Mouse (Mus musculus) gastrocnemius, adult 18-20 months (tissue): Measurements from ENCODE around the gene Psmd14. TPM values are rescaled to one million over a fixed set of nuclear protein-coding genes. Genes with fewer than 3 reads are reported as not detected.

Source experiments
- DNase-seq: peaks from one replicate; pipeline ENCODE4 v3.0.0; 2021; ENCODE audit warnings: low spot score
- long read RNA-seq, 2 experiments: library from polyadenylated mRNA; stranded (forward); transcript quantifications; one replicate each; pipeline ENCODE4 v2.0.0; 2021
- total RNA-seq, 2 experiments: library from RNA; stranded (reverse); gene quantifications; 2 replicates each; pipeline ENCODE4 v1.2.3; 2021

Gene Psmd14
- total RNA-seq = 10 to 100 TPM; 60.1 to 63.9 TPM
- long read RNA-seq, experiment 1, transcript Psmd14-201 (12 exons, 1,541 nt) = major isoform, 74 of 84 reads
- long read RNA-seq, experiment 1, partial matches to known transcripts = 5 of 84 reads
- long read RNA-seq, experiment 1, other reads (novel, unspliced or antisense) = 5 of 84 reads
- long read RNA-seq, experiment 2, transcript Psmd14-201 (12 exons, 1,541 nt) = major isoform, 61 of 63 reads
- long read RNA-seq, experiment 2, partial matches to known transcripts = 0 of 63 reads
- long read RNA-seq, experiment 2, other reads (novel, unspliced or antisense) = 1 of 63 reads

DNA sequence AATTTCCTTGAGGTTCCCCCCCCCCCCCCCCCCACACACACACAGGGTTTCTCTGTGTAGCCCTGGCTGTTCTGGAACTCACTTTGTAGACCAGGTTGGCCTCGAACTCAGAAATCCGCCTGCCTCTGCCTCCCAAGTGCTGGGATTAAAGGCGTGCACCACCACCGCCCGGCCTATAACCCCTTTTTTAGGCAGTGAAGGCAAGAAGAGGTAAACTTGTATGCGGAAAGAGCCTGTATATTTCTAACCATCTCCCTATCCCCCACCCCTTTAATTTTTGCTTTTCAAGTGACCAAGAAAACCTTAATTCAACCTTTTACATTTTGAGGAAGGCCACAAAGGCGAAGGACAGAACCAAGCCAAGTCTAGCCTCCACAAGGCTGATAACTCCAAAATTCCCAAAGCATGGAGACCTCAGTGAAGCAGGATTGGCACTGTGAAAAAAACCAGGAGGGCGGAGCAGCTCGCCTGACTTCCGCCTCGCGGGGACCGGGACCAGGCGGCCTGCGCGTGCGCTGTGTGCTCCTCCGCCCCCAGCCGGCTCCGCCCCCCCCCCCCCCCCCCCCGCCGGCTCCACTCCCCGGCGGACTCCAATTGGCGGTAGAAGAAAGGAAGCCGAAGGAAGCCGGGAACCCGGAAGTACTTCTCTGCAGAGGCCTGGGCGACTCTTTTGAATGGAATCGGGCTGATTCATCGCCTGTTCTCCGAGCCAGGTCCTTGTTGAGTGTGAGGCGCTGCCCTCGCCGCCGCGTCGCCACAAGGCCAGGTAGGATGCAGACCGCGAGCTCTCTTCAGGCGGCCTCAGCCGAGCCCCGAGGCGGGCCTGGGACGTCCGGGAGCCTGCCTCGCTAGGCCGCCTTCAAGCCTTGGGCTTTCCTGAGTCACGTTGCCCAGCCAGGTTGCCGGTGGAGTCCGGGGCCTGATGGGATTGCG lies at the start of gene Psmd14:
Gene Psmd14, plus strand, starts transcription at position 587 of the 933 bp plus-strand sequence.
- peak; percentile 85 for DNase-seq

DNA sequence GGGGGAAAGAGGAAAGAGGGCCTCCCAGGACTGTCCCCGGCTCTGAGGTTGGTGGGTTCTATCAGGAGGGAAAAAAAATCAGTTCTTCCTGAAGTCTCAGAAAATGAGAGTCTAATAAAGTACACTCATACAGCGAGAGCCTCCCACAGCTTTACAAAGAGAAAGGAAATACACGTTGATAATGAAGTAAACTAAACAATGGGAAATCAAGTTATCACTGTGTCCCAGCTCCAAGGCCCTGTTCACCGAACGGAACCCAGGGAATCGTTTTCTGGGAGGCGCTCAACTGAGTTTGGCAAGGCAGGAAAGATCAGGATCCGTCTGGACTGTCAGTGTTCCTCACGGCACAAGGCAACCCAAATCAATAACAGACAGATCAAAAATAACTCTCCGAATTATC lies 48.7 kb upstream of the Psmd14 start:
- no peak for DNase-seq

DNA sequence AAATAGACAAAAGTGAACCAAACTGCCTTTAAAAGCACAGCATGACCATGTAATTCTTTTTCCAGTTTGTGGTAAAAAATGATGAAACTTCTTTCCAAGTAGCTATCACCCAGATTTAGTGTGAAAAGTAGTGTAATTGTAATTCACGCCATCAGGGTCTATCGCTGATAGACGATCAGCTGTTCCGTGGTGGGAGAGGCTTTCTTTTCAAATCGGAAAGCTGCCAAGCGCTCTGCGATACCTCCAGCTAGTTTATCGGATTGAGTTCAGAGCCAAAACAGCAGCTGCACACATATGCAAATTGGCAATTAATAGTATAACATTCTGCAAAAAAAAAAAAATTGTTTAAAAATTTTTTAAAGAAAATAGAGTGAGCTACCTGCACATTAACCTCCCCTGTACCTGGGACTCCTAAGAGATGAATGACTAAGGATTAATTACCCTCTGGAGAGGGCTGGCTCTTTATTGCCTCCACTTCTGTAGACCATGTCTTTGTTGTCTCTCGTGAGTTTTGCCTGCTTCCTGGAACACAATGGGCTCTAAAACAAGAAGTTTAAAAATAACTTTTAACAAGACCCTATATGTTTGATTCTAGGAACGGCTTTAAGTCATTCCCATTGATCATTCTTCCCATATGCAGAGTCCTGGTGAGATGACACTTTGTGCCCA lies 47.8 kb upstream of the Psmd14 start:
- no peak for DNase-seq

DNA sequence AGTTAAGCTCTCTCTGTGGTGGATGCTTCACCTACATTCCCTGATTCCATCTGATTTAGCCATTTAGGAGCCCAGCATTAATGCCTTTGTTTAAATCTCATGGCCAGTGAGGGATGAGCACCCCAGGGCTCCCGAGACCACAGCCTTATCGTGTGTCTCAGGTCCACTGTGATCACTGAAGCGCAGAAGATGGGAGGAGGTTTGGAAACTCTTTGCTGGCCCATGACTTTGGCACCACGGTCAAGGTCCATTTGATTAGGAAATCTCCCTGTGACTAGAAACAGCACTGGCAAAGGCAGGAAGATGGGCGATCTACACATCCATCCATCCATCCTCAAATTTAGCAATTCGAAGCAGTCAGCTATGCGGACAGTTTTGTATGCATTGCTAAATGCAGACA lies 44.1 kb upstream of the Psmd14 start:
- no peak for DNase-seq

DNA sequence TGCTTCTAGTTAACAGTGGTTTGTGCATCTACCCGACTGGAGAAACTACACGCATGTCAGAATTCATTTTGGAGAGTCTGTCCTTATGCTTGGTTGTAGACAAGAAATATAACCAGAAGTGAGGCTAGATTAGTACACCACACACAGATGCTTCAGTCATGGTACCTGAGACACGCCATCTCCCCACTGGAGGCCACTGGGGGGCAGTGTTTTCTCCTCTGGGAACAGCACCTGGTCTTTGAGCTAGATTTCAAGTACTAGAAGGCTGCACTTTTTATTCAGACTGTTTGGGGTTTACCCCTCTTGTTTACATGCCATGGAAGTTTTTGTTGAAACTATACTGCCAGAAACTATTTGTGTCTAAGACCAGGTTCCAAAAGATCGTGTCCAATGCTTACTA lies 43.2 kb upstream of the Psmd14 start:
- DNase-seq = peak; percentile 24

DNA sequence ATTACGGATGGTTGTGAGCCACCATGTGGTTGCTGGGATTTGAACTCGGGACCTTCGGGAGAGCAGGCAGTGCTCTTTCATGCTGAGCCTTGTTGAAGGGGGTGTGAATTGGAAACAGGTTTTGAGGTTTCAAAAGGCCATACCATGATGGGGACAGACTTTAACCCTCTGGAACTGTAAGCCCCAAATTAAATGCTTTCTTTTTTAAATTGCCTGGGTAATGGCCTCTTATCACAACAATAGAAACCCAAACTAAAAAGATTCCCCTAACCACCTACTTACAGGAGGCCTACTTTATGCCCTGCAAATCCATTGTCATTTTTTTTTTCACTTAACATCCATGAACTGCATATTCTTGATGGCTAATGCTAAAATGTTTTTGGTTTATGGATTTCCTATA lies 36.9 kb upstream of the Psmd14 start:
- DNase-seq = no peak

DNA sequence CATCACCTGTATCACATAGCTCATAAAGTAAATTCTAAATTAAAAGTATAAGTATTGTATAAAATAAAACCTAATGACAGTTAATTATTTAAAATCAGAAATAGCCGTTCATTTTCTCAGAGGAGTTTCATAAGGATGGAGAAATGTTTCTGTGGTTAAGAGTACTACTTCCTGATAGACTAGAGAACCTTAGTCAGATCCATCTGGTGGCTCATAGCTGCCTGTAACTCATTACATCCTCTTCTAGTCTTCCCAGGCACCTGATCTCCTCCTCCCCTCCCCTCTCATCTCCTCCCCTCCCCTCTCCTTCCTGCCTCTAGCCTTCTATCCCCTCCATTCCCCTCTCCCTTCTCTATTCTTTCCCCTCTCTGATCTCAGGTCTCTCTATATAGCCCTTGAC lies 29.9 kb upstream of the Psmd14 start:
- no peak for DNase-seq

DNA sequence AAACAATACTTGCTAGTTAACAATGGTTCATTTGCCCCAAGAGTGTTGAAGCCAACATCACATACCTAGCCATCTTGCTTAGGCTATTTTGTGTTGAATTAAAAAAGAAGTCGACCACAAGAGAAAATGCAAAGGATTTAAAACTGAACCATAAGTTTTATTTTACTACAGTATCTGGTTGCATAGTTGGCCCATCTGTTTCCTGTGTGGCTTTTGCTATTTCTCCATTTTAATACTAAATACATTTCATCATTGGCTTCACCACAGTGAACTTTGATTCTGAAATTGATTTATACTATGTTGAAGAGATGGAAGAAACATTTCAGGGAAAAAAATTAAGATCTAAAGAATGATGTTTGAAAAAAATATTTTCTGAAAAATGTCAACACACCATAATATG lies 25.0 kb upstream of the Psmd14 start:
- DNase-seq = no peak

DNA sequence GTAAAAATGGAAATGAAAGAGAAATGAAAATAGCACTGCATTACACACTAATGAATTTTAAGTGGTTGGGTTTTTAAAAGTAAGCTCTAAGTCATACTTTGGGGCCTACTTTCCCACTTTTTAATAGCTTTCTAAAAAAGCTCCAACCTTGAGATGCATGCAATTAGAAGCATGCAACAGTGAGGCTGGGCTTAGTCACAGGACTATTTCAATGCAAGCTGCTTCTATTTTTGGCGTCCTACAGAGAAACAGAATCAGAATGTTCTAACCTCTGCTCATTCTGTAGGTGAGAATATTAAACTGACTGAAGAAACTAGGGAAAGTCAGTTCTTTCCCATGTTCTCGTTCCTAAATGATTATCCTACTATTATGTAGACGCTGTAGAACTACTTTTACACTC lies 22.4 kb upstream of the Psmd14 start:
- DNase-seq = no peak

DNA sequence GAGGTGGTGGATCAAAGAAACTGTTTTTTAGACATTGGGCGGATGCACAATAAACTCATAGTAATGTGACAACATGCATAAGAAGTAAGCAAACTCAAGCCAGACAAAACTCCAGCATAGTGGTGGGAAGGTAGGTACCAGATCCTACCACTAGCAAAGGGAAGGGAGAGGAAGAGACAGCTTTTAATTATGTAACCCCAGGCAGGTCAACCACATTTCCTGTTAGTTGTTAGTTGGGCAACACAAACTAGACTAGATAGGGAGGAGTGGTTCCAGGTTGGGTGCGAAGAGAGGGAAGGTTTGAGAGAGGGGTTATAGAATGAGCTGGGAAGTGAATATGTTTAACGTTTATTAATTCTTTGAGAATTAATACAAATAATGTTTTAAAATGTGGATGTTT lies 1.9 kb upstream of the Psmd14 start:
- DNase-seq = no peak

DNA sequence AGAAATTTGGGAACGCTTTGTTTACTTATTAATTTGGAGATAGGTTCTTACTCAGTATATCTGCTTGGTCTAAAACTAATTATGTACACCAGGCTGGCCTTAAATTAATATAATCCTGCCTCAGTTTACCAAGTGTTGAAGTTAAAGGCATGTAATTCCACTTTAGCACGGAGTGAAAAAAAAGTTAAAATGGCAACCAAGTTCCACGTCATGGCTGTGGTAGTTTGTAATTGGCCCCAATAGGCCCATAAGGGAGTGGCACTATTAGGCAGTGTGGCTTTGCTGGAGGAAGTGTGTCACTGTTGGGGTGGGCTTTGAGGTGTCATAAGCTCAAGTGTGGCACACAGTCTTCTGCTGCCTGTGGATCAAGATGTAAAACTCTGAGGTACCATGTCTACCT lies 1.0 kb downstream of the Psmd14 start:
- no peak for DNase-seq

DNA sequence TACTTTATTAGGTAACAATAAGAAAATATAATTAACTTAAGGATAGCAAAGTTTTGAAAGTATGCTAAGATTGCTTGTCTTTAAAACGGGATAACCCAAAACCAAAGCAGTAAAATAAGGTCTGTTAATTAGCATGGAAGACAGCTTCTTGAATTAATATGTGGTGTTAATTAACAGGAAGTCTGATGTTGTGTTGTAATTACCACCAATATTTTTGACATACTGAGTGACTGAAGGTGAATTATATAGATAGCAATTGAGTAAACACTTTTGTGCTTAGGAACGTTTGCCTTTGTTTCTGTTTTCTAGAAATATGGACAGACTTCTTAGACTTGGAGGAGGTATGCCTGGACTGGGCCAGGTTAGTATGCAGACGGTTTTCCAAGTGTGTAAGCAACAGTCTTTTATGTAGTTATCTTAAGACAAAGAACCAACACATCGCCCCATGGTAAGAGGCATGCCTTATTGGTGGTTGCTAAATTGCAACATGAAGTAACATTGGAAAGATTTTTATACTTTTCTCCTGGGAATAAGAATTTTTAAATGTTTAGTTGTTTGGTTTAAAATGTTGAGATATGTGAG lies 11.0 kb downstream of the Psmd14 start:
- DNase-seq = no peak

DNA sequence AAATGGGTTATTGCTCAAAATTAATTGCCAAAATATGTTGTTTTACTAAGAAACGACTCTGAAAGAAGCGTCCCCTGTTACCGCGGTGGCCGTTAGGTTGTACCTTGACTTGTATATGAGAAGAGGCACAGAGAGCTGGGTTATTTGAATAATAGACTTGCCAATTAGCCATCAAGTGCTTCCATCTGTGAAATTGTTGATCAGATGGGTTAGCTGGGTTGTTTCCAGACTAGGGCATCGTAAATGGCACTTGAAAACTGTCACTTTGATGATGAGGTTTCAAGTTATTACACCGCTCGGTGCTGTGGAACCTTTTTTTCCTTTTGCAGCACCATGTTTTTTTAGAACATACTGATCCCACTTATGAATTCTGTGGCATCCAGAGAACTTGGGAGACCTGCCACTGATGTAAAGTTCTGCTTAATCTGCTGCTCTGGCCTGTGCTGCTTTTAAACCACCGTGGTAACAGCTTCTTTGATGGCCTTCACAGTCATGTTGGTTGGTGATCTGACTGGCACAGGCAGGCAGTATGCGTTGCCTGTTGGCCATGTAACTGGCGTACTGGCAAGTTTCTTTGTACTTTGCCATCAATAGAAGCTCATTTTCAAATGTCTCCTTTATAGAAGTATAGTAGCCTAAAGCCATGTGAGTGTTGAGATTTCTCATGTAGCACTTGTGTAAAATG lies 21.4 kb downstream of the Psmd14 start:
- DNase-seq = no peak

DNA sequence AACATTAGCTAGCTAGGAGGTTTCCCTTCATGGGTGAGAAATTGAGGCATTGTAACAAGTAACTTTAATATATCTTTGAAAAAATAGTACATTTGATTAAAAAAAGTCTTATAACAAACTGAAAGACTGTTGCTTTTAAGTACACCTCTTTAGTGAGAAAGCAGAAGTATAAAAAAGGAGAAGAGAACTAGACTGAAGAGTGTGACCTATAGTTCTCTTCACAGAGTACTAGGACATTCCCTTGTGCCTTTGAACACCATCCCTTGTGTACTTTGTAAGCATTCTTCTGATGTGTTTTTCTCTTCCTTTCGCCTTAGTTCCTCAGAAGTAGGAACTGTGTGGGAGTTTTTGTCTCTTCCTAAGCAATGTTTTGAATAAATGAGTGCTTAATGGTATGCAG lies 22.7 kb downstream of the Psmd14 start:
- no peak for DNase-seq

DNA sequence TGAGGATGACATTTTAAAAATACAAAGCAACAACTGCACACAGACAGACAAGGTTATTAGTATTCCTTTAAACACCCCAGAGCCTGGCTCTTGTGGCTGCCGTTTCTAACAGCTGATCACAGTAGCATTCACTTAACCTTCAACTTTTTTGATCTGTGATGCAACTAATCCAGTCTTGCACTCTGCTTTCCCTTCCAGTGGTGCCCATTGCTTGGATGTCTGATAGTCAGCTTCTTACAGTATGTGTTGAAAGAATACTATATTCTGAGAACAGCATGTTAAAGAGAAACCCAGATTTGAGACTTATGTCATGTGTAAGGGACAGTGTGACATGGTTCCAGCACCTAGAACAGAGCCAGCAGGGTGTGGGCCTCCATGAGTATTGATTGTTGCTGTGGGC lies 34.6 kb downstream of the Psmd14 start:
- no peak for DNase-seq

DNA sequence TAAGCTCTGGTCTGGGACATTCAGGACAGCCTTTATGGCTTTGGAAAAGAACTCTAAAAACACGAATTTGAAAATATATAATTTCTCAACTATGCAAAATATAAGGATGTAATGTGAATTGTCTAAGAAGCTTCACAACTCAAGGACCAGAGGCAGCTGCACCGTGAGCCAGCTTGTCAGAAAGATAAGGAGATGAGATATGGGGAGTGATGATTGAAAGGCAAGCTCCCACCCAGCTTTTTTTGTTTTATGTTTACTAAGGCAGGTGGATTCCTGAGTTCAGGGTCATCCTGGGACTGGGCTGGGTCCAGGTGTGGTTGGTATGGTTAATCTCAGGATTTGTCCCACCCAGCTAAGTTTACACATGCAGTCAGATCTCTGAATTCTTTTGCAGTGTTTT lies 35.1 kb downstream of the Psmd14 start:
- no peak for DNase-seq

DNA sequence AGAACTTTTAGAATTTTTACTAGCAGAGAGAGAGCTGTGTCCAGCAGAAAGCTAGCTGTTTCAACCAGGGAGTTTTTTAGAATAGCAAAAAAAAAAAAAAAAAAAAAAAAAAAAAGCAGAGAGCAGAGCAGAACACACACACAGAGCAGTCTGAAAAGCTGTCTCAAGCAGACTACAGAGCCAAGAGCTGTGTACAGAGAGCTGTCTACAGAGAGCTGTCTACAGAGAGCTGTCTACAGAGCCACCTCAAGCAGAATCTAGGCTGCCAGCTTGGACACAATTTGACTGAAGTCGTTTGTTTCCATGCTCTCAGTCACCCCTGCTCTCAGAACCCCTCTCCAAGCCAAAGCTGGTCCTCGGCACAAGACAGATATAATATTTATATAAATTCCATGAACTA lies 35.9 kb downstream of the Psmd14 start:
- DNase-seq = no peak

DNA sequence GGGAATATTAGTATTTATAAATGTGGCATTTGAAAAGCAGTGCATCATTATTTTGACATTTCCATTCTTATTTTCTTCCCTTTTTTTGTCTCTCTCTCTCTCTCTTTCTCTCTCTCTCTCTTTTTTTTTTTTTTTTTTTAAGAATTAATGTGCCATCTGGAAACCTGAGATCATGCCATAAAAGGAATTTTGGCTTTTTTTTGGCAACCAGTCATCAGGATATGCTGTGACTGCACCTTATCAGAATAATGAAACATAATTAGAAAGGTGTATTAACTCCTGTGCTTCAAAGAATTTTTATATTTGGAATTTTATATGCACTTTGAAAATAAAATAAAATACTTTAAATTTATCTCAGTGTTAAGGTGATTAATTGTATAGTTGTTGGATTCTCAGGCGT lies 39.2 kb downstream of the Psmd14 start:
- no peak for DNase-seq

DNA sequence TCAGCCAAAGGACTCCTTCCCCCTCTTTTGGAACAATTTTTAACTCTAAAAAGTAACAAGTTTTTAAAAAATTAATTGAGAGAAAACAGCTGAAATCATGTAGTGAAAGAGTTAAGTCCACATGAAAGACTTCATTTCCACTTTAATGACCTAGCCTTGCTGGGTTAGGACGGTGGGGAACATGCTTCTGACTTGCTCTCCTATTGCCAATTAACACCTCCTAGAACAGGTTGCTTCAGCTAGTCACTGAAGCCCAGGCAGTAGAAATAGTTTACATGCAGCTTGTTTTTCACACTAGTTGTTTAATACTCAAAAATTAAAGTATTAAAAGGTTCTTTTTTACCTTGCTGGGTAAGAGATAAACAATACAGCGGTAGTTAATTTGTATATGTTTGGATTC lies 39.8 kb downstream of the Psmd14 start:
- no peak for DNase-seq

DNA sequence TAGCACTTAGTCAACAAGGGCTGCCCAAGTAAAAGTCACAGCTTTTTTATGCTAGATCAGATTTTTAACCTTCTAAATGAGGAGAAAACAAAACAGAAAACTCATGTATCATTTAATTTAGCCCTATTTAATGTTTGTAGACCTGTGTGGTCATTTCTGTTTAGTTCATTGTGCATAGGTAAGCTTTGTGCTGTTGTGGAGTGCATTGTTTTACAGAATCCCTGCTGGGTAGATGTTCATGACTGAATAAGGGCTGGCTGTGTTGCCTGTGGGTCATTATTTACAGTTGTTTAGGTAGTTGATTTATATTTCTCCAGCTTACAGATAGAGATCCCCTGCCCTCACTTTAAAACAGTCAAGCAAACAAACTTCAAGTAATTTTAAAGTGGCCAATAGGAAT lies 40.9 kb downstream of the Psmd14 start:
- no peak for DNase-seq

DNA sequence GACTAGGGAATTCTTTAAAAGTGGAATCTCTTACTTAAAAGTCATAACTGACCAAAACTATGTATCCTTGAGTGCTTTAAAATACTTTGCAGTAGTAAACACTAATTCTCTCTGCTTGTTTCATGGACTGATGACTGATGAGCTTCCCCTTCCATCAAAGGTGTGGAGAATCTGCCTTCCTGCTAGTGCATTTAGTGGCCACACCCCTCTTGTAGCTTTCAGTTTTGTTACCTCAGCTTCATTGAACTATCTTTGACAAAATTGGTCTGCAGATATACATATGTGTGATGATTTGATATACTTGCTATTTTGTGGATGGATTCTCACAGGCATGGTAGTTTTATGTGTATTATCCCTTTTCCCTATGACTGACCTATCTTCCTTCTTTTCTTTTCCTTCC lies 43.5 kb downstream of the Psmd14 start:
- no peak for DNase-seq
